Mouse (Mus musculus) MEL (cell line): ENCODE measurements around the gene Chuk.

ENCODE experiments used
- CTCF ChIP-seq, 3 experiments: IDR thresholded peaks in 2 of 3; conservative IDR thresholded peaks in 1 of 3; 2 replicates each; pipeline ENCODE4 v1.5.1; 2011 to 2012; ENCODE audit warnings: low read length in 3 of 3, low read depth in 2 of 3, mild to moderate bottlenecking in 2 of 3, improper control_type of control experiment in 1 of 3, inconsistent platforms in 1 of 3, mixed read lengths in 1 of 3, moderate library complexity in 1 of 3; ENCODE audit not compliant: control insufficient read depth in 1 of 3, insufficient read depth in 1 of 3, poor library complexity in 1 of 3, severe bottlenecking in 1 of 3
- E2F4 ChIP-seq: IDR thresholded peaks from 2 replicates; pipeline ENCODE4 v1.6.1; 2011; ENCODE audit warnings: low read depth, low read length, improper control_type of control experiment, borderline replicate concordance
- ELF1 ChIP-seq: IDR thresholded peaks from 2 replicates; pipeline ENCODE4 v1.6.1; 2014; ENCODE audit warnings: low read depth, mild to moderate bottlenecking, inconsistent platforms, low read length, improper control_type of control experiment, moderate library complexity
- EP300 ChIP-seq, 2 experiments: IDR thresholded peaks; 2 replicates each; pipeline ENCODE4 v1.6.1; 2011; ENCODE audit warnings: improper control_type of control experiment in 2 of 2, low read length in 2 of 2, low read depth in 1 of 2, mild to moderate bottlenecking in 1 of 2
- GATA1 ChIP-seq: IDR thresholded peaks from 2 replicates; pipeline ENCODE4 v1.6.1; 2011; ENCODE audit warnings: low read depth, low read length, improper control_type of control experiment
- MAX ChIP-seq: IDR thresholded peaks from 2 replicates; pipeline ENCODE4 v1.6.1; 2011; ENCODE audit warnings: low read length, improper control_type of control experiment
- MAZ ChIP-seq: IDR thresholded peaks from 2 replicates; pipeline ENCODE4 v1.6.1; 2012; ENCODE audit warnings: low read depth, mild to moderate bottlenecking, inconsistent platforms, low read length, improper control_type of control experiment
- MEF2A ChIP-seq: IDR thresholded peaks from 2 replicates; pipeline ENCODE4 v1.6.1; 2014; ENCODE audit warnings: low read depth, mild to moderate bottlenecking, inconsistent platforms, low read length, improper control_type of control experiment; ENCODE audit not compliant: poor library complexity, insufficient replicate concordance, severe bottlenecking; ENCODE audit errors: extremely low read depth
- POLR2A ChIP-seq, 2 experiments: IDR thresholded peaks; 2 replicates each; pipeline ENCODE4 v1.6.1; 2011 to 2012; ENCODE audit warnings: low read length in 2 of 2, mild to moderate bottlenecking in 2 of 2, control low read depth in 1 of 2, improper control_type of control experiment in 1 of 2, low read depth in 1 of 2, moderate library complexity in 1 of 2; ENCODE audit not compliant: control insufficient read depth in 1 of 2, insufficient read depth in 1 of 2, poor library complexity in 1 of 2
- POLR2AphosphoS2 ChIP-seq: IDR thresholded peaks from 2 replicates; pipeline ENCODE4 v1.6.1; 2011; ENCODE audit warnings: low read length, improper control_type of control experiment
- POLR2AphosphoS5 ChIP-seq: IDR thresholded peaks from 2 replicates; pipeline ENCODE4 v1.6.1; 2012; ENCODE audit warnings: low read depth, borderline replicate concordance, mild to moderate bottlenecking, inconsistent platforms, low read length, moderate library complexity, mixed read lengths
- RAD21 ChIP-seq: IDR thresholded peaks from 2 replicates; pipeline ENCODE4 v1.6.1; 2011; ENCODE audit warnings: mild to moderate bottlenecking, low read depth, low read length, improper control_type of control experiment
- USF1 ChIP-seq: IDR thresholded peaks from 2 replicates; pipeline ENCODE4 v1.6.1; 2014; ENCODE audit warnings: low read depth, mild to moderate bottlenecking, inconsistent platforms, low read length, improper control_type of control experiment, moderate library complexity

GRCm38 (mm10) chr19:44055173-44055826, 52.0 kb downstream of the Chuk start:
- no peak for TF ChIP-seq GATA1
- no peak for TF ChIP-seq POLR2A (IDR thresholded peaks at IDR 0.05; ENCODE audit: control insufficient read depth in 1 of 2, insufficient read depth in 1 of 2, low read depth in 1 of 2, low read length in 2 of 2, poor library complexity in 1 of 2)
- no peak for TF ChIP-seq CTCF (IDR thresholded peaks at IDR 0.05 in 2 of 3, conservative IDR thresholded peaks at IDR 0.05 in 1 of 3; ENCODE audit: control insufficient read depth in 1 of 3, insufficient read depth in 1 of 3, low read depth in 2 of 3, low read length in 3 of 3, poor library complexity in 1 of 3, severe bottlenecking in 1 of 3)
- TF ChIP-seq MAX, result no peak
- TF ChIP-seq USF1, result no peak
- TF ChIP-seq RAD21, result no peak
- no peak for TF ChIP-seq POLR2AphosphoS5
- no peak for TF ChIP-seq POLR2AphosphoS2
- no peak for TF ChIP-seq E2F4
- TF ChIP-seq ELF1, result no peak
- TF ChIP-seq MAZ, result no peak
- no peak for TF ChIP-seq MEF2A
- TF ChIP-seq EP300 (IDR thresholded peaks at IDR 0.05; ENCODE audit: low read depth in 1 of 2, low read length in 2 of 2), result no peak
